Mouse (Mus musculus) heart, embryonic 10.5 days (tissue): ENCODE data around the gene Krtap5-1. TPM values are rescaled to one million over a fixed set of nuclear protein-coding genes. Genes with fewer than 3 reads are reported as not detected.
A peak's percentile ranks its signal among the peaks of the same experiment; 100 is the strongest.
"Not testable (repeated sequence)": the region's sequence is repeated elsewhere in the genome, so short reads cannot be mapped to it uniquely, and the experiment has no call there.

Source experiments
- DNase-seq: peaks from one replicate; pipeline ENCODE4 v3.0.0-alpha.2; 2017; ENCODE audit warnings: low spot score
- H3K27ac ChIP-seq: fragments of 300-500 bp; sonication (generic); 2 replicates; pipeline ENCODE4 v1.5.1; 2016; ENCODE audit warnings: mild to moderate bottlenecking
- H3K27me3 ChIP-seq: fragments of 300-500 bp; sonication (generic); 2 replicates; pipeline ENCODE4 v1.6.1; 2016; ENCODE audit warnings: mild to moderate bottlenecking; ENCODE audit not compliant: poor library complexity, insufficient read depth, severe bottlenecking
- H3K36me3 ChIP-seq: fragments of 300-500 bp; sonication (generic); 2 replicates; pipeline ENCODE4 v1.6.1; 2016; ENCODE audit warnings: mild to moderate bottlenecking, moderate library complexity
- H3K4me1 ChIP-seq: fragments of 300-500 bp; sonication (generic); 2 replicates; pipeline ENCODE4 v1.6.1; 2016; ENCODE audit warnings: mild to moderate bottlenecking
- H3K4me3 ChIP-seq: fragments of 300-500 bp; sonication (generic); 2 replicates; pipeline ENCODE4 v1.5.1; 2016; ENCODE audit warnings: mild to moderate bottlenecking, moderate library complexity
- H3K9me3 ChIP-seq: fragments of 300-500 bp; sonication (generic); 2 replicates; pipeline ENCODE4 v1.6.1; 2016; ENCODE audit warnings: mild to moderate bottlenecking, moderate library complexity
- WGBS: fragments of 180-500 bp; shearing (Covaris S2); methylation state at CpG from one replicate; pipeline ENCODE4 v1.1.7; 2016; 5-methylcytosine and 5-hydroxymethylcytosine counted together
- polyA plus RNA-seq: library from polyadenylated mRNA; unstranded; fragments of >200 nt; fragmentation: Nextera tagmentation; extraction: Ambion mirVana; gene quantifications from 2 replicates; pipeline ENCODE4 v1.2.1, GENCODE M21; 2016

The Krtap5-1 gene
- polyA plus RNA-seq = not detected in 2 replicates

DNA sequence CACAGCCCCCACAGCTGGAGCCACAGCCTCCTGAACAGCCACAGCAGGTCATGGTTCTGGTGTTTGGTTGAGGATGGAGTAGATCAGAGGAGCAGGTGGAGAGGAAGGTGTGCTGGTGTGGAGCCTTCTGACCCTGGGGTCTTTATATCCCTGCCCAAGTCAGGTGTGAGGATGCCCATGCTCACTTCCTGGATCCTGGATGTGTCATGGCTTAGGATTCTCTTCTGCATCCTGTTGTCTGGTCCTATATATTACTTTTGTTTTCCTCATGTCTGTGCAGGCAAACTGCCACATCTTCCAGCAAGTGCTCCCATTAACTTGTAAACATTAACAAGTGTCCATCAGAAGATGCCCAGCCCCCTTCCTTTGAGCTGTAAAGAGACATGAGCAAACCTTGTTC, at the start of gene Krtap5-1:
Krtap5-1 (minus strand) TSS at position 101 of the 400 bp plus-strand sequence.
- peaks cover 32% of the 10 kb centered on the region for H3K4me1 ChIP-seq
- not testable (repeated sequence) for H3K4me3 ChIP-seq, H3K27ac ChIP-seq, H3K27me3 ChIP-seq, H3K9me3 ChIP-seq, H3K36me3 ChIP-seq, DNase-seq

DNA sequence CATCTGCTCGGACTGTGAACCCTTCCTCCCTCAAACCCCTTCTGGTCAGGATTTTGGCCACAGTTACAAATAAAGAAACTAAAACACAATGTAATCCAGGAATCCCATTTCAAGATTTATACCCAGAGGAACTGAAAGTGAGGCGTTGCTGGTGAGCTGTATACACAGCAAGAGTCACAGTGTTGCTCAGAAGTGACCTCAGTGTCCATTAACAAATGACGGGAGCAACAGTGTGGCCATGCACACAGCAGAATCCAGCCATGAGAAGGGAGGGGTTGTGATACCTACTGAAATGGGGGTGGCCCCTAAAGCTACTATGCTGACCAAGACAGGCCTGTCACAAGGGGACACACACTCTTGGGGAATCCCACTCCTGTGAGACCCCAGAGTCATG, 45.3 kb upstream of the Krtap5-1 start:
- peaks cover 24% of the 10 kb centered on the region for H3K4me1 ChIP-seq
- H3K9me3 ChIP-seq = no peaks in the 10 kb centered on the region
- DNase-seq = no peak
- no peaks in the 10 kb centered on the region for H3K36me3 ChIP-seq
- WGBS = 77% methylated on average over 3 of the region's 3 CpGs
- H3K27ac ChIP-seq = peak overlapping the region; percentile 52; the same call in 1 of the 2 replicates
- H3K4me3 ChIP-seq = no peak overlapping the region
- H3K27me3 ChIP-seq = no peaks in the 10 kb centered on the region

DNA sequence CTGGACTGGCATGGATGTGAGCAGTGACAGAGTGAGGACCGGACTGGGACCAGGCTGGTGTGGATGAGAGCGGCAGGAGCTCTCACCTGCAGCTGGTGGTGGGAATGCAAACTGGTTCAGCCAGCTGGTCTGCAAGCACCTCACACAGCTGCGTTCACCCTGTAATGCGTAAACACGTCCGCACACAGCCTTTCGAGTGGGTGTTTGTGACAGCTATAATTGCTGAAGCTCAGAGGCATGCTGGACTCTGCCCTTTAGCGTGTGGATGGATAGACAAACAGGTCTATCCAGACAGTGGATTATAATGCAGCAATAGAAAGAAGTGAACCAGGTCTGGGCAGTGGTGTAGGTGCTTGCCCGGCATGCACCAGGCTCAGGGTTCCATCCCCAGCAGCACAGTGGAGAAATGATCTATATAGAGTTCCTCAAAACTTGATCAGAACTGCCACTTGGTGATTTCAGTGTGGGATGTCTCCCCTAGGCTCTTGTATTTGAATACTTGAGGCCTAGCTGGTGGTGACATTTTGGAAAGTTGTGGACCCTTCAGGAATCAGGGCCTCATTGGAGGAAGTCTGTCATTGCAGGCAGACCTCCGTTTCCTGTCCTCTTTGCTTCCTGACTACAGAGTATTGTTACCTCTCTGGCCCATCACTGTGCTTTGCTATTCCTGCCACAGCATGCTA, 44.8 kb upstream of the Krtap5-1 start:
- H3K36me3 ChIP-seq = no peaks in the 10 kb centered on the region
- H3K4me3 ChIP-seq = no peak overlapping the region
- H3K4me1 ChIP-seq = peaks cover 24% of the 10 kb centered on the region
- H3K27me3 ChIP-seq = no peaks in the 10 kb centered on the region
- H3K9me3 ChIP-seq = no peaks in the 10 kb centered on the region
- H3K27ac ChIP-seq = peak overlapping the region; percentile 52
- WGBS = 75% methylated on average over 10 of the region's 10 CpGs
- no peak for DNase-seq

DNA sequence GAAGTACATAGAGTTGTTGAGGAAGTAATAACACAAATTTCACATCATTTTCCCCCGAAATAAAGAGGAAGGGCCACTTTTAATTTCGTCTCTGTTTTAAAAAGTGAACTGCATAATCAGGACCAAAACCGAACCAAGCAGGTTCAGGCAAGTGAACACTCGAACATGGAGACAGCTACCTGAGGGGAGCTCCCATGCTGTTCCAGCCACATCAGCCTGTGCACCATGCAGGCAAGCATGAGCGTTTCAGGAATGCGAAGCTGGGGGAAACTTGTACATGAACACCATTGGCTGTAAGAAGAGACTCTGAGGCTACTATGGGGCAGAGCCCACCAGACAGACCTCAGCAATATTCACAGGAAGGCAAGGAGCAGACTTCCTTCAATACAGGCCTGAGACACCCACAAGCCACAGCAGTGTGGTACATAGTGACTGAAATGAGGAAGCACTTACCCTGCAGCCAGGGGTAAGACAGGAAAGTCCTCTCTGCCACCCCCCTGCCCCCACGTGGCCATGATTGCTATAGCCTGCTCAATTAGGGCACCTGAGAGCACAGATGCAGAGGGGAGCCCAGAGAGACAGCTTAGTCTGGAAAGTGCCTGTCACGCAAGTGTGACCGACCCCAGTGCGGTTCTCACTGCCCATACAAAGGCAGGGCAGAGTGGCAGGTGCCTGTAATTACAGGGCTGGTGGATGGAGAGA, 43.5 kb upstream of the Krtap5-1 start:
- 54% methylated on average over 10 of the region's 10 CpGs for WGBS
- H3K27ac ChIP-seq = peak overlapping the region; percentile 65
- no peaks in the 10 kb centered on the region for H3K36me3 ChIP-seq
- H3K27me3 ChIP-seq = no peaks in the 10 kb centered on the region
- DNase-seq = no peak
- H3K4me1 ChIP-seq = peaks cover 24% of the 10 kb centered on the region
- no peak overlapping the region for H3K4me3 ChIP-seq
- no peaks in the 10 kb centered on the region for H3K9me3 ChIP-seq

DNA sequence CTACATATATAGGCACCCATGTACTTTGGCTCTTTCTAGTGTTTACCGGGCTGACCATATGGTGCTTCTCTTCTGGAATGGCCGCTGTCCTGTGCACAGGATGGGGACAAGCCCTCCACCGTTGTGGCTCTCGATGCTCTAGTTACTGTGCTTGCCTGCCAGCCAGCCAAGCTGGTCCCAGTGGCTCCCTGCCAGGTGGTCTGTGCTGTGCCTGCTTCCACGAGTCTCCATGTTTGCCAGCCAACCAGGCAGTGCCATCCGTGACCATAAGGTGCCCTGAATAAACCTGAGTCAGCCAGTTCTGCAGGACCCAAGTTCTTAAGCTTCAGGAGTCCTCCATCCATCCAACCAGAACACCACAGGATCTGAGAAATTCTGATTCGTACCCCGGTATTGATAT, 38.2 kb upstream of the Krtap5-1 start:
- Histone ChIP-seq H3K27me3 (no peaks in the 10 kb centered on the region), H3K9me3 (no peaks in the 10 kb centered on the region), H3K4me1 (peaks cover 41% of the 10 kb centered on the region), H3K4me3 (no peak overlapping the region), H3K27ac (peak overlapping the region; percentile 83), H3K36me3 (no peaks in the 10 kb centered on the region)
- no peak for DNase-seq
- WGBS = 86% methylated on average over 8 of the region's 8 CpGs

DNA sequence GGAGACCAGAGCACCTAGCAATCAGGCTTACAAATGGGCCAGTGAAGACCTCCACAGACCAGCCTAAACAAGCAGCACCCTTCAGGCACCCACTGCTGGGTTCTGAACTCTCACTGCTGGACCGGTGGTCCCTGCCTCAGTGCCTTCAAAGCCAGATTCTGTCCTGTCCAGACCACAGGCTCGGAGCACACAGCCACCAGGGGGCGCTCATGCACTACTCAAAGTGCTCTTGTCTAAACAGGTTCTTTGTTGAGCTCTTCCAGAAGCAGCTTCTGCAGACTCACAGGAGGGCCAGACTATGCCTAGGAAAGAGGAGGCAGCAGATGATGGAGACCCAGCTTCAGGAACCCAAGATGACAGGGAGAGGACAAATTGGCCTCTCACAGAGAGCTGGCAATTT, 37.3 kb upstream of the Krtap5-1 start:
- no peak overlapping the region for H3K4me3 ChIP-seq
- no peaks in the 10 kb centered on the region for H3K36me3 ChIP-seq
- DNase-seq = peak; percentile 96
- H3K4me1 ChIP-seq = peaks cover 48% of the 10 kb centered on the region
- 1% methylated on average over 3 of the region's 3 CpGs for WGBS
- no peaks in the 10 kb centered on the region for H3K9me3 ChIP-seq
- peak overlapping the region; percentile 83 for H3K27ac ChIP-seq
- H3K27me3 ChIP-seq = no peaks in the 10 kb centered on the region

DNA sequence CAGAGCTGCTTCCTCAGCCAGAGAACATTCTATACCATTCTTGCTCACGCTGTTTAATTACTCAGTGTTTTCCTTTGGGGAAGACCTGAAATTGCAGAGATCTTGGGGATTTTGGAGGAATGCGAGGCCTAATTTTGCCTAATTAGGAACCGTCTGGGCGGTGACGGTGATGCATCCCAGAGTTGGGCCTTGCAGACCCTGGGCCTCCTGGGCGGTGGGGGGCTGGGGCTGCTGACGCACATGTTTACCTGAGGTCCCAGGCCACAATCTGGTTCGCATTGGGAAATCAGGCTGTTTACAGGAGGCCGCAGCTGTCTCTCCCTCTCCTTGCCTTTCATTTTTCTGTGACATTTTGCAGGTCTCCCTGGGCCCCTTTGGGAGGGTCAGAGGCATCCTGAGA, 35.8 kb upstream of the Krtap5-1 start:
- not testable (repeated sequence) for H3K36me3 ChIP-seq, H3K27me3 ChIP-seq, H3K9me3 ChIP-seq, H3K4me3 ChIP-seq, DNase-seq
- Histone ChIP-seq H3K27ac (peak overlapping the region; percentile 83), H3K4me1 (peaks cover 62% of the 10 kb centered on the region)
- WGBS = 47% methylated on average over 5 of the region's 9 CpGs

DNA sequence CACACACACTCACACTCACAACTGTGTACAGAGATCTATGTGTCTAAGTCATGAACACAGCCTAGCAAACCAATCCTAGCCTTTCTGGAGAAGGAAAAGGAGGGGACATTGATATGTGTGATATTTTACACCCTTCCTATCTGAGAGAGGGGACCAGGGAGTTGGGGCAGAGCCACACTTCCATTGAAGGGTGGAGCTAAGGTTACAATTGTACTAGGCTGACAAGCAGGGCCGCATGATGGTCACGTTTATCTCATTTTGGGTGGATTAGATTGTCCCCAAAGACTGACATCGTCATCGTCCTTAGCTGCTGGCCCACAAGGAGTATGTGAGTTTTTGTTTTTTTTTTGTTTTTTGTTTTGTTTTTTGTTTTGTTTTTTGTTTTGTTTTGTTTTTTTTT, 34.4 kb upstream of the Krtap5-1 start:
- 50% methylated on average over 4 of the region's 4 CpGs for WGBS
- H3K27me3 ChIP-seq = no peaks in the 10 kb centered on the region
- no peak for DNase-seq
- peaks cover 75% of the 10 kb centered on the region for H3K4me1 ChIP-seq
- no peak overlapping the region for H3K4me3 ChIP-seq
- H3K27ac ChIP-seq = peak overlapping the region; percentile 93
- H3K36me3 ChIP-seq = no peaks in the 10 kb centered on the region
- H3K9me3 ChIP-seq = no peaks in the 10 kb centered on the region

DNA sequence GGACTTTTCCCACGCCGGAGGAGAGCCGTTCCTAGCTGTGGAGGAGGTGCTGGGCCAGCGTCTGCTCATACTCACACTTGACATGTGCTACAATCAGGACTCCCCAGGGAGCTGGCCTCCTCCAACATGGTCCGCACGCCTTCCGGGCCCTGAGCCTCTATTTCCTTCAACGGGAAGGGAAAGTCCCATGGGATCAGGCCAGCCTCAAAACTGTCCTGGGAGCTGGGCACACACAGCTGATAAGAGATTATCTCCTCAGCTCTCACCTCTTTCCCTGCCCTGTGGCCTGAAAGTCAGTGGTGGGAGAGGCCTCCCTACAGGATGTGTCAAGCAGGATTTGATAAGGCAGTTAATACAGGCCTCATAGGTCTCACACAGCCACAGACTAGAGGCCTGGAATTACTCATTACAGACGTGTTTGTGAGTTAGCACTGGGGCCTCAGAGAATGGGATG, 33.4 kb upstream of the Krtap5-1 start:
- WGBS = 7% methylated on average over 9 of the region's 9 CpGs
- Histone ChIP-seq H3K4me1 (peaks cover 81% of the 10 kb centered on the region), H3K4me3 (no peak overlapping the region), H3K36me3 (no peaks in the 10 kb centered on the region), H3K27me3 (no peaks in the 10 kb centered on the region), H3K9me3 (no peaks in the 10 kb centered on the region), H3K27ac (peak overlapping the region; percentile 93)
- peak; percentile 96 for DNase-seq

DNA sequence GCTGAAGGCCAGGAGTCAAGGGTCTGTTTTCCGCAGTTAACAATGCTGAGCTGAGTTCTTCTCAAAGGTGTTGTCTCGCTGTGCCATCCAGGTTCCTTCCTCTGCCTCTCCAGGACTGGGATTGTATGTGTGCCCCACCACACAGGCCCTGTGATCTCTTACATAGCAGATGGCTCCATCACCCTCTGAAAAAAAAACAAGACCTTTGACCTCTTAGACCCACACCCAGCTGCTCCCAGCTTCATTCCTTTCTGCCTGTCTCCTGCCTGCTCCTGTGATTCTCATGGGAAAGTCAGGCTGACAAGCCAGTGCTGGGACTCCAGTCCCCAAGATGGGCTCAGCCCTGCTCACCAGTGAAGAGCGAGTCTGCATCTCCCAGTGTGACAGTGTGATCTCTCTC, 31.6 kb upstream of the Krtap5-1 start:
- Histone ChIP-seq H3K36me3 (no peaks in the 10 kb centered on the region), H3K4me3 (no peak overlapping the region), H3K27me3 (no peaks in the 10 kb centered on the region), H3K9me3 (no peaks in the 10 kb centered on the region), H3K27ac (peak overlapping the region; percentile 93), H3K4me1 (peaks cover 72% of the 10 kb centered on the region)
- no peak for DNase-seq
- WGBS = 53% methylated on average over 3 of the region's 3 CpGs

DNA sequence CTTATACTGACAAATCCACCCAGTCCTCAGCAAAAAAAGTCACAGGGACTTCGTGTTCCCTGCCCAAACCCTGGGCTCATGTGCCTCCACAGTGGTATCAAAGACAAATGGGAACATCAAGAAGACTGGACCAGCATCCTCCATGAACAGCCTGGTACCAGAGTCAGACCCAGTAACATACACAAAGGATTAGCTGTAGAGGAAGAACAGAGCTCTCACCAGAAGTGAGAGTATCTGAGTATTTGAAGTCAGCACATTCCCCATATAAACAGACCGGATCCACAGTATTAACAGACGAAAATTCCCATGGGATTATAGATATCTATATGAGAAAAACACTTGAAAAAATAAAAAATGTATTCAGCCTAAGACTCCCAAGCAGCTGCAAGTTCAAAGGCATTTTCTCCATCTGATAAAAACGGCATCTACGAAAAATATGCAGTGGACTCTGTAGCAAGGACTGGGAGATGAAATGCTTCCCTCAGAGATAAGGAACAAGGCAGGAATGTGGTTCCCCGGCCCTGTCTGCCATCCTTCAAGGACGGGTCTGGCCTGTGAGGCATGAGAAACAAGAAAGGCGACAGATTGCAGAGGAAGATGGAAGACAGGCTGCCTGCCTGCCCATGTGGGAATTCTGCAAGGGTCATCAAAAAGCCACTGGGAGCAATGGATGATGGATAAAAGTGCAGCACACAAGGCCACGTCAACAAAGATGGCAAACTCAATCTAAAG, 30.0 kb upstream of the Krtap5-1 start:
- Histone ChIP-seq H3K4me1 (peaks cover 69% of the 10 kb centered on the region), H3K4me3 (no peak overlapping the region), H3K27ac (peak overlapping the region; percentile 93), H3K36me3 (no peaks in the 10 kb centered on the region), H3K9me3 (no peaks in the 10 kb centered on the region), H3K27me3 (no peaks in the 10 kb centered on the region)
- no peak for DNase-seq
- WGBS = 17% methylated on average over 9 of the region's 9 CpGs

DNA sequence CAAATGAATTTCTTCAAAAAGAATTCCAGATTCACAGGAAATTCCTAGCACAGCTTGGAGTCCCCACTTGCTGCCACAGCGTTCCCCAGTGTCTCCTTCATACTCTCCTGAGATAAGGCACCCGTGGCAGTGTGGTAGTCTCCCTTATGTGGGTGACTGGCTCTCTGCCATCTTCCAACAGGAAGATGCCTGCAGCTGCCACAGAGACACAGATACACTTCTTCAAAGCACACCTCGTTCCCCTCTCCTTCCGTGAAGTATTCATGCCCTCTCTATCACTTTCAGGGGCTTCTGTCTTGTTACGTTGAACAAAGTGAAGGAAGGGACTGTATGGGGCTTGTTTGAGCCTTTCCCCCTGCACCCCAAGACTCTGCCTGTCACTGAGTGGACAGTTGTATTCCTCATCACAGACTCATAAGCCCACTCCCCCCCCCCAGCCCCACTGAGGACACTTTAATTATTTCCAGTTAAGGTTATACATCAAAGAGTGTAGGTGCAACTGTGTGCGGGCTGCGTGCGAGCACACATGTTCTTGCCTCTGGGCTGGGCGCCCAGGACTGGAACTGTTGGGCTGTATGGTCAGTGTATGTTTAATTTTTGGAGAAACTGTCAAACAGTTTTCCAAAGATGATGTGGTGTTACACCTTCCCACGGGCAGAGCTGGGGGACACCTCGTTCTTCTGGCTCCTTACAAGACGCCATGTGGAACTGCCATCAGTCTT, 26.6 kb upstream of the Krtap5-1 start:
- Histone ChIP-seq H3K27ac (peak overlapping the region; percentile 85), H3K36me3 (no peaks in the 10 kb centered on the region), H3K4me3 (no peak overlapping the region), H3K9me3 (no peaks in the 10 kb centered on the region), H3K27me3 (no peaks in the 10 kb centered on the region), H3K4me1 (peaks cover 71% of the 10 kb centered on the region)
- WGBS = 82% methylated on average over 12 of the region's 12 CpGs
- DNase-seq = no peak
